Mouse (Mus musculus): Measurements from ENCODE around the gene Polr3h. TPM values are rescaled to one million over a fixed set of nuclear protein-coding genes. Genes with fewer than 3 reads are reported as not detected.

Gene Polr3h
- polyA plus RNA-seq, 1 experiment, result 8.6 TPM

DNA sequence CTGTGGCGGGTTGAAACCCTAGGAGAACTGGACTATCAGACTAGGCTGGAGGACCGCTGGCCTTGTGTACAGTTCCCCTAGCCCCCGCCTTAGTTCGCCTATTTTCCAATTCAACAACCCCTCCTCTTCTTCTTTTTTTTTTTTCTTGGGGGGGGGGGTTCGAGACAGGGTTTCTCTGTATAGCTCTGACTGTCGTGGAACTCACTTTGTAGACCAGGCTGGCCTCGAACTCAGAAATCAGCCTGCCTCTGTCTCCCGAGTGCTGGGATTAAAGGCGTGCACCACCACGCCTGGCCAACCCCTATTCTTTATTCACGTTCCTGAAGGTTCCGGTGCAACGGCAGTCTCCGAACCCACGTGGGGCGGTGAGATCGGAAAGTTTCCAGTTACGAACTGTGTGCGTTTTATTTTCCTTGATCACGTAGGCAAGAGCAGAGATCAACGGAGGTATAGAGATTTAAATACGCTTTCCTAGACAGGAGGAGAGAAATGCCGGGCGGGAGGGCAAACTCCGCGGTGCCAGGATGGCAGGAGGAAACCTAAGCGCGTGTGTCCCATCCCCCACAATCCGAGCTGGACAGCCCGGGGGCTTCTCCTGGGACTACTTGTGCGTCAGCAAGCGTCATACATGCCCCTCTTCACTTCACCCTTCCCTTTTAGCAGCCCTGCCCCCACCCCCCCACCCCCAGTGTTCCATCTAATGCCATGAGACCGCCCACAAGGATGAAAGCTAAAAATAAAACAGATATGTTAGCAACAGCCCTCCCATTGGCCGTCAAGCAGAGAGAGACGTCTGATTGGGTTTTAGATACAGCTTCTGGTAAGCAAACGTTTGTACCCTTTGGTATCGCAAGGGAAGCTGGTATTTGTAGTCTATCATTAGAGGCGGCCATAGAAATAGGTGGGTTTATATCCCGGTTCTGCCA is 66.4 kb downstream of the Polr3h start:
- peak overlapping the region; percentile 100 for H3K27ac ChIP-seq (ENCODE audit: insufficient read depth, low read length)
- no peak; the same call in 1 of the 2 replicates for TF ChIP-seq POLR2A (IDR thresholded peaks at IDR 0.05; ENCODE audit: low read depth, low read length)
- TF ChIP-seq CTCF (IDR thresholded peaks at IDR 0.05; ENCODE audit: extremely low read depth, insufficient read depth, insufficient read length, insufficient replicate concordance), result no peak
- H3K27me3 ChIP-seq (ENCODE audit: control insufficient read depth, insufficient read depth, low read length), result no peaks in the 10 kb centered on the region
- peak overlapping the region; percentile 76 for H3K4me3 ChIP-seq (ENCODE audit: extremely low read depth, insufficient read depth, insufficient read length)
- DNase-seq (ENCODE audit: low read depth in 1 of 2, low spot score in 2 of 2), result peak; percentile 79 to 94
- peaks cover 2% of the 10 kb centered on the region; the same call in 1 of the 2 replicates for H3K4me1 ChIP-seq (ENCODE audit: control insufficient read depth, insufficient read depth, insufficient read length)
- peaks cover 1% of the 10 kb centered on the region; the same call in 1 of the 2 replicates for H3K36me3 ChIP-seq (ENCODE audit: control insufficient read depth, insufficient read depth, low read length)
- WGBS, result under 1% methylated on average over 39 of the region's 39 CpGs

DNA sequence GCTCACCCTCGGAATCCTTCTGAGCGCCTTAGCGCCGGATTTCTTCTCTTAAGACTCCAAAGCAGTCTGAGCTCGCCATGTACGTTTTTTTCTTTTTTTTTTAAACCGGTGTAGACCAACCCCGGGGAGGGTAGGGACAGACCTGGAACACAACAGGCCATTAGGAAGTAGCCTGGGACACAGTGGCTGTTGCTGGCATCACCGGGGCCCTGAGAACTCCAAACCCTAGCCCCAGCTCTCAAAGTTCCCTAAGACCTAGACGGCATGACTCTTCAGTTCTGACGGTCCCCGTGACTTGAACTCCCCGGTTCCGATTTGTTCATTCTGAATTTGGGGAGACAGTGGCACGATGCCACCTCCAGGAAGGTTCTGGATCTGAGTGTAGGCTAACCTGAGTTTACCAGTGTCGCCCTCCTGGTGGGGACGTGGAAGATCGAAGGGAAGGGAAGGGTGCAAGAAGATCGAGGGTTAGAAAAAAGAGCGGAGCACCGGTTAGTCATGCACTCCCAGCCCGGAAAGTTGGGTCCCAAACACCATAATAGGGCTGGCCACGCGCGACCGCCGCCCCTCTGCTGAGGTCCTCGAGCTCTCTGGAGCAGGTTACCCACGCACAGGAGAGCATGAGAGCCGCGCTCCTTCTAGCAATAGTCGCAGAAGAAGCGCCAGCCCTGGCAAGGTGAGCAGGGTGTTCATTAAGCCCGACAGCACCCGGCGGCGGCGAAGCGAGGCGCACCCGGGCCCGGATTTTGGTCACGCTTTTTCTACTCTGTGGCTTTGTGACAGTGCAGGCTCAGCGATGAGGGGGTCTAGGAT is 67.3 kb downstream of the Polr3h start, which contains the start of gene Tob2:
TSS of gene Tob2 (minus strand) at position 280 of the 813 bp plus-strand sequence.
- H3K4me3 ChIP-seq (ENCODE audit: extremely low read depth, insufficient read depth, insufficient read length), result peak within 1 kb of the TSS; percentile 76
- no peaks in the 10 kb centered on the region for H3K36me3 ChIP-seq (ENCODE audit: control insufficient read depth, insufficient read depth, low read length)
- H3K4me1 ChIP-seq (ENCODE audit: control insufficient read depth, insufficient read depth, insufficient read length), result peaks cover 2% of the 10 kb centered on the region; the same call in 1 of the 2 replicates
- WGBS, result under 1% methylated on average over 44 of the region's 44 CpGs
- TF ChIP-seq POLR2A (IDR thresholded peaks at IDR 0.05; ENCODE audit: low read depth, low read length) (no peak), CTCF (IDR thresholded peaks at IDR 0.05; ENCODE audit: extremely low read depth, insufficient read depth, insufficient read length, insufficient replicate concordance) (no peak)
- no peaks in the 10 kb centered on the region for H3K27me3 ChIP-seq (ENCODE audit: control insufficient read depth, insufficient read depth, low read length)
- peak within 1 kb of the TSS; percentile 100 for H3K27ac ChIP-seq (ENCODE audit: insufficient read depth, low read length)
- peak; percentile 50 to 56 for DNase-seq (ENCODE audit: low read depth in 1 of 2, low spot score in 2 of 2)

DNA sequence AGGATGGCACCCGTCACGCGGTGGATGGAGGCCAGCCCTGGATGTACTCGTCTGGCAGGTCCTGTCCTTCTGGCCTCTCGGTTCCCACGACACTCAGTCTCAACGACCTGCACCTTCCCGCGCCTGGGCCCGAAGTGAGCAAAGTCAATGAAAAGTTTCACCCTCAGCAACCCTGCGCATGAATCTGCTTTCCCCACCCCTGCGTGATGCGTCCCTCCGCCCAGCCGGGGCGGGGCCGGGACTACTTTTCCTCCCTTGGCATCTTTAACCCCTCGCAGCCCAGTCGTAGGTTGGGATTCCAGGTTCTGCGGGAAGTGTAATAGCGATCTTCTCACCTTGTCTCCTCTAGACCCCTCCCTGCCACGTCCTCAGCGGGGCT is 67.9 kb downstream of the Polr3h start:
- Histone ChIP-seq H3K4me3 (ENCODE audit: extremely low read depth, insufficient read depth, insufficient read length) (peak overlapping the region; percentile 76), H3K4me1 (ENCODE audit: control insufficient read depth, insufficient read depth, insufficient read length) (peaks cover 2% of the 10 kb centered on the region; the same call in 1 of the 2 replicates), H3K36me3 (ENCODE audit: control insufficient read depth, insufficient read depth, low read length) (no peaks in the 10 kb centered on the region; the same call in 1 of the 2 replicates), H3K27me3 (ENCODE audit: control insufficient read depth, insufficient read depth, low read length) (no peaks in the 10 kb centered on the region), H3K27ac (ENCODE audit: insufficient read depth, low read length) (peak overlapping the region; percentile 100)
- peak; percentile 79 to 86 for DNase-seq (ENCODE audit: low read depth in 1 of 2, low spot score in 2 of 2)
- WGBS, result 1% methylated on average over 23 of the region's 23 CpGs
- TF ChIP-seq CTCF (IDR thresholded peaks at IDR 0.05; ENCODE audit: extremely low read depth, insufficient read depth, insufficient read length, insufficient replicate concordance) (no peak; the same call in 1 of the 2 replicates), POLR2A (IDR thresholded peaks at IDR 0.05; ENCODE audit: low read depth, low read length) (peak; percentile 100)

DNA sequence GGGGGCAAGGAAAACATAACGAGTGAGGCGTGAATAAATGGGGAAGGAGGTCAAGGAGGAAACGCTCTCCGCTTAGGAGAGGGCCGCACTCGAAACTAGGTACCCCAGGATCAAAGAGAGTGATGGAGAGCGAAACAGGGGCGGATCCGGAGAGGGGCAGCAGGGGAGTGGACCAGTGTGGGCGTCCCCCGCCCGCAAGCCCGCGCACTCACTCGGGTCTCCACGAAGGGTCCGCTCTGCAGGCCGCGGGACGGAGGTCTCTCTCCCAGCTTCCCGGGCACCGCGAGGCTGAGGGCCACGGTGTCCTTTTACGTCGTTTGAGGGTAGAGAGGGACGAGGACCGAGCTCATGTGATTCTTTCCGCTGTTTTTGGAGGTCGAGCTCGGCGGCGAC is 68.3 kb downstream of the Polr3h start:
- WGBS, result under 1% methylated on average over 32 of the region's 33 CpGs
- Histone ChIP-seq H3K36me3 (ENCODE audit: control insufficient read depth, insufficient read depth, low read length) (peaks cover 3% of the 10 kb centered on the region), H3K27me3 (ENCODE audit: control insufficient read depth, insufficient read depth, low read length) (no peaks in the 10 kb centered on the region), H3K27ac (ENCODE audit: insufficient read depth, low read length) (peak overlapping the region; percentile 100), H3K4me1 (ENCODE audit: control insufficient read depth, insufficient read depth, insufficient read length) (peaks cover 2% of the 10 kb centered on the region; the same call in 1 of the 2 replicates), H3K4me3 (ENCODE audit: extremely low read depth, insufficient read depth, insufficient read length) (peak overlapping the region; percentile 76)
- peak in 1 of 2 experiments; percentile 35 for DNase-seq (ENCODE audit: low read depth in 1 of 2, low spot score in 2 of 2)
- TF ChIP-seq POLR2A (IDR thresholded peaks at IDR 0.05; ENCODE audit: low read depth, low read length) (no peak), CTCF (IDR thresholded peaks at IDR 0.05; ENCODE audit: extremely low read depth, insufficient read depth, insufficient read length, insufficient replicate concordance) (no peak)

DNA sequence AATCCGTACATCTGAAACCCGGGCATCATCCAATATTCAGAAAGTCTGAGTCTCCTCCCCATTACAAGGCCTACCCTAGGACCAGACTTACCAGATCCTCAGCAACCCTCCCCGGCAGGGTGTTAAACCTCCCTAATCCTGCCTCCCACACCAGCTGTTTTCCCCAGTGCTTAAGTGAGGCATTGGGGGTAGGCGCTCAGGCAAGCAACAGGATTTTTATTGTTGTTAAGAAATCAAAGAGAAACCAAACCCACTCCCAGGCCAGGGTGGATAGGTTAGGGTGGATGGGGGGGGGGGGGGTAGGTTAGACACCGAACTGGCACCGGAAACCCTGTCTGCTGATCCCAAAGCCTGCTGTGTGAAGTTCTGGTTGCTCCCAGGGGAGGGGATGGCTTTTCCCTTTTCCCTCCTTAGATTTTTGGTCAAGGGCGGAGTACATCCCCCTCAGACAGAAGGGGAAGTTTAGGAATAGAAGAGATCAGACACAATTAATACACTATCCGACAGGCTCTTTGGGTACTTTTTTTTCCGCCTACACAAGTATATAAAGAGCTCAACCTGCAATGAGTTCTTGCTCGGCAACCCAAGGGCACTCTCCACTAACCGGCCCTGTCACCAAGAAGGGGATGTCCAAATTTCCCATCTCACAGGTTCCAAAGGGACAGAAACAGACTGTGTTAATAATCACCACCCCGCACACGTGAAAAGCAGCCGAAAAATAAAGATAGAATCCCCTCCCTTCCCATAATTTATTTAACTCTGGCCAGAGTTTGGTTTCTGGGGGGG is 68.9 kb downstream of the Polr3h start:
- peaks cover 3% of the 10 kb centered on the region for H3K36me3 ChIP-seq (ENCODE audit: control insufficient read depth, insufficient read depth, low read length)
- peak overlapping the region; percentile 100 for H3K27ac ChIP-seq (ENCODE audit: insufficient read depth, low read length)
- H3K27me3 ChIP-seq (ENCODE audit: control insufficient read depth, insufficient read depth, low read length), result no peaks in the 10 kb centered on the region
- under 1% methylated on average over 14 of the region's 14 CpGs for WGBS
- DNase-seq (ENCODE audit: low read depth in 1 of 2, low spot score in 2 of 2), result no peak
- H3K4me1 ChIP-seq (ENCODE audit: control insufficient read depth, insufficient read depth, insufficient read length), result peaks cover 2% of the 10 kb centered on the region; the same call in 1 of the 2 replicates
- H3K4me3 ChIP-seq (ENCODE audit: extremely low read depth, insufficient read depth, insufficient read length), result peak overlapping the region; percentile 76
- TF ChIP-seq POLR2A (IDR thresholded peaks at IDR 0.05; ENCODE audit: low read depth, low read length) (no peak), CTCF (IDR thresholded peaks at IDR 0.05; ENCODE audit: extremely low read depth, insufficient read depth, insufficient read length, insufficient replicate concordance) (no peak)

Data from spleen, adult 2 months (tissue).